Mouse (Mus musculus): ENCODE measurements around the gene Calml3. TPM values are rescaled to one million over a fixed set of nuclear protein-coding genes. Genes with fewer than 3 reads are reported as not detected.
A peak's percentile ranks its signal among the peaks of the same experiment; 100 is the strongest.

Calml3 gene
- total and polyA plus RNA-seq, 2 experiments from 2014 or later = not detected

GRCm38 (mm10) chr13:3782499-3782898 lies 21.6 kb downstream of the Calml3 start:
- Histone ChIP-seq H3K27ac (ENCODE audit: low read depth, low read length) (no peak overlapping the region), H3K9ac (no peak overlapping the region), H3K4me1 (ENCODE audit: insufficient read depth) (no peaks in the 10 kb centered on the region), H3K27me3 (ENCODE audit: insufficient read depth, low read length) (no peaks in the 10 kb centered on the region), H3K9me3 (ENCODE audit: low read length) (no peaks in the 10 kb centered on the region), H3K4me3 (ENCODE audit: low read depth, low read length) (no peak overlapping the region), H3K4me2 (ENCODE audit: low read depth) (no peak overlapping the region), H3K36me3 (ENCODE audit: insufficient read depth) (no peaks in the 10 kb centered on the region)
- TF ChIP-seq CTCF (IDR thresholded peaks at IDR 0.05; ENCODE audit: low read depth) = no peak
- WGBS = 38% methylated on average over 2 of the region's 2 CpGs
- no peak for ATAC-seq
- DNase-seq = no peak

- WGBS = 86% methylated on average over 8 of the region's 8 CpGs
- ATAC-seq (no peak), DNase-seq (no peak)
- H3K27ac ChIP-seq (ENCODE audit: low read depth, low read length) = no peak overlapping the region
- TF ChIP-seq CTCF (IDR thresholded peaks at IDR 0.05; ENCODE audit: low read depth) = no peak
- no peak overlapping the region for H3K4me2 ChIP-seq (ENCODE audit: low read depth)
- no peaks in the 10 kb centered on the region for H3K4me1 ChIP-seq (ENCODE audit: insufficient read depth)
- no peaks in the 10 kb centered on the region for H3K36me3 ChIP-seq (ENCODE audit: insufficient read depth)
- H3K4me3 ChIP-seq (ENCODE audit: low read depth, low read length) = no peak overlapping the region
- H3K27me3 ChIP-seq (ENCODE audit: insufficient read depth, low read length) = no peaks in the 10 kb centered on the region
- no peak overlapping the region for H3K9ac ChIP-seq
- H3K9me3 ChIP-seq (ENCODE audit: low read length) = no peaks in the 10 kb centered on the region
These were observed 24.4 kb downstream of the Calml3 start for GRCm38 (mm10) chr13:3779575-3780226.

GRCm38 (mm10) chr13:3778591-3779364 lies 25.3 kb downstream of the Calml3 start:
- H3K4me2 ChIP-seq (ENCODE audit: low read depth) = no peak overlapping the region
- no peak overlapping the region for H3K9ac ChIP-seq
- DNase-seq = no peak
- ATAC-seq = no peak
- H3K4me1 ChIP-seq (ENCODE audit: insufficient read depth) = no peaks in the 10 kb centered on the region
- 74% methylated on average over 4 of the region's 4 CpGs for WGBS
- H3K36me3 ChIP-seq (ENCODE audit: insufficient read depth) = no peaks in the 10 kb centered on the region
- H3K9me3 ChIP-seq (ENCODE audit: low read length) = no peaks in the 10 kb centered on the region
- no peak overlapping the region for H3K27ac ChIP-seq (ENCODE audit: low read depth, low read length)
- no peak for TF ChIP-seq CTCF (IDR thresholded peaks at IDR 0.05; ENCODE audit: low read depth)
- H3K4me3 ChIP-seq (ENCODE audit: low read depth, low read length) = no peak overlapping the region
- H3K27me3 ChIP-seq (ENCODE audit: insufficient read depth, low read length) = no peaks in the 10 kb centered on the region

GRCm38 (mm10) chr13:3777216-3777912 lies 26.8 kb downstream of the Calml3 start:
- H3K4me1 ChIP-seq (ENCODE audit: insufficient read depth) = no peaks in the 10 kb centered on the region
- no peaks in the 10 kb centered on the region for H3K27me3 ChIP-seq (ENCODE audit: insufficient read depth, low read length)
- H3K4me2 ChIP-seq (ENCODE audit: low read depth) = no peak overlapping the region
- no peaks in the 10 kb centered on the region for H3K9me3 ChIP-seq (ENCODE audit: low read length)
- 93% methylated on average over 5 of the region's 5 CpGs for WGBS
- H3K36me3 ChIP-seq (ENCODE audit: insufficient read depth) = no peaks in the 10 kb centered on the region
- DNase-seq (no peak), ATAC-seq (no peak)
- no peak overlapping the region for H3K4me3 ChIP-seq (ENCODE audit: low read depth, low read length)
- TF ChIP-seq CTCF (IDR thresholded peaks at IDR 0.05; ENCODE audit: low read depth) = no peak
- H3K27ac ChIP-seq (ENCODE audit: low read depth, low read length) = no peak overlapping the region
- H3K9ac ChIP-seq = no peak overlapping the region

- Histone ChIP-seq H3K9me3 (ENCODE audit: low read length) (no peaks in the 10 kb centered on the region), H3K27me3 (ENCODE audit: insufficient read depth, low read length) (no peaks in the 10 kb centered on the region), H3K27ac (ENCODE audit: low read depth, low read length) (no peak overlapping the region), H3K9ac (no peak overlapping the region), H3K4me2 (ENCODE audit: low read depth) (no peak overlapping the region), H3K36me3 (ENCODE audit: insufficient read depth) (no peaks in the 10 kb centered on the region), H3K4me3 (ENCODE audit: low read depth, low read length) (no peak overlapping the region), H3K4me1 (ENCODE audit: insufficient read depth) (no peaks in the 10 kb centered on the region)
- DNase-seq (no peak), ATAC-seq (0 out of 2 replicates have a peak, but pooled peaks have one; percentile 32)
- no peak for TF ChIP-seq CTCF (IDR thresholded peaks at IDR 0.05; ENCODE audit: low read depth)
- WGBS = 85% methylated on average over 4 of the region's 4 CpGs
These were observed 27.7 kb downstream of the Calml3 start for GRCm38 (mm10) chr13:3776446-3776845.

GRCm38 (mm10) chr13:3774991-3775390 lies 29.1 kb downstream of the Calml3 start:
- no peak for TF ChIP-seq CTCF (IDR thresholded peaks at IDR 0.05; ENCODE audit: low read depth)
- Histone ChIP-seq H3K9me3 (ENCODE audit: low read length) (no peaks in the 10 kb centered on the region), H3K9ac (no peak overlapping the region)

GRCm38 (mm10) chr13:3774280-3774679 lies 29.8 kb downstream of the Calml3 start:
- no peaks in the 10 kb centered on the region for H3K27me3 ChIP-seq (ENCODE audit: insufficient read depth, low read length)
- H3K9me3 ChIP-seq (ENCODE audit: low read length) = no peaks in the 10 kb centered on the region
- TF ChIP-seq CTCF (IDR thresholded peaks at IDR 0.05; ENCODE audit: low read depth) = no peak
- H3K36me3 ChIP-seq (ENCODE audit: insufficient read depth) = no peaks in the 10 kb centered on the region
- no peak overlapping the region for H3K4me3 ChIP-seq (ENCODE audit: low read depth, low read length)
- no peak for ATAC-seq
- H3K4me2 ChIP-seq (ENCODE audit: low read depth) = no peak overlapping the region
- no peak overlapping the region for H3K27ac ChIP-seq (ENCODE audit: low read depth, low read length)
- no peaks in the 10 kb centered on the region for H3K4me1 ChIP-seq (ENCODE audit: insufficient read depth)
- no peak for DNase-seq
- H3K9ac ChIP-seq = no peak overlapping the region
- WGBS = 89% methylated on average over 3 of the region's 3 CpGs

More at GRCm38 (mm10) chr13:3774991-3775390, 29.1 kb downstream of the Calml3 start:
- Histone ChIP-seq H3K4me2 (ENCODE audit: low read depth) (no peak overlapping the region), H3K4me3 (ENCODE audit: low read depth, low read length) (no peak overlapping the region), H3K36me3 (ENCODE audit: insufficient read depth) (no peaks in the 10 kb centered on the region), H3K27me3 (ENCODE audit: insufficient read depth, low read length) (no peaks in the 10 kb centered on the region), H3K4me1 (ENCODE audit: insufficient read depth) (no peaks in the 10 kb centered on the region), H3K27ac (ENCODE audit: low read depth, low read length) (no peak overlapping the region)
- no peak for DNase-seq
- no peak for ATAC-seq
- WGBS = 90% methylated on average over 4 of the region's 4 CpGs

Measured in forebrain, postnatal 0 days (tissue).